Mouse (Mus musculus) forebrain, embryonic 10.5 days (tissue): ENCODE measurements around the gene Gm29289. TPM values are rescaled to one million over a fixed set of nuclear protein-coding genes. Genes with fewer than 3 reads are reported as not detected.
"Not testable (repeated sequence)": the region's sequence is repeated elsewhere in the genome, so short reads cannot be mapped to it uniquely, and the experiment has no call there.

Source experiments
- DNase-seq: peaks from one replicate; pipeline ENCODE4 v3.0.0-alpha.2; 2017; ENCODE audit warnings: low spot score; ENCODE audit errors: extremely low spot score
- H3K27ac ChIP-seq: fragments of 300-500 bp; sonication (generic); 2 replicates; pipeline ENCODE4 v1.5.1; 2016; ENCODE audit warnings: mild to moderate bottlenecking
- H3K27me3 ChIP-seq: fragments of 300-500 bp; sonication (generic); 2 replicates; pipeline ENCODE4 v1.6.1; 2016; ENCODE audit warnings: mild to moderate bottlenecking; ENCODE audit not compliant: poor library complexity, severe bottlenecking
- H3K36me3 ChIP-seq: fragments of 300-500 bp; sonication (generic); replicated peaks from 2 replicates; pipeline ENCODE4 v1.6.1; 2016; ENCODE audit warnings: mild to moderate bottlenecking, moderate library complexity
- H3K4me1 ChIP-seq: fragments of 300-500 bp; sonication (generic); 2 replicates; pipeline ENCODE4 v1.6.1; 2016
- H3K4me3 ChIP-seq: fragments of 300-500 bp; sonication (generic); 2 replicates; pipeline ENCODE4 v1.5.1; 2016; ENCODE audit warnings: mild to moderate bottlenecking, moderate library complexity
- H3K9me3 ChIP-seq: fragments of 300-500 bp; sonication (generic); 2 replicates; pipeline ENCODE4 v1.6.1; 2016; ENCODE audit warnings: mild to moderate bottlenecking, moderate library complexity
- WGBS: fragments of 180-500 bp; shearing (Covaris S2); methylation state at CpG from one replicate; pipeline ENCODE4 v1.1.7; 2016; 5-methylcytosine and 5-hydroxymethylcytosine counted together
- polyA plus RNA-seq: library from polyadenylated mRNA; unstranded; fragments of >200 nt; fragmentation: Nextera tagmentation; extraction: Ambion mirVana; gene quantifications from 2 replicates; pipeline ENCODE4 v1.2.1, GENCODE M21; 2016

Gm29289 gene
- not detected in 2 replicates for polyA plus RNA-seq

DNA sequence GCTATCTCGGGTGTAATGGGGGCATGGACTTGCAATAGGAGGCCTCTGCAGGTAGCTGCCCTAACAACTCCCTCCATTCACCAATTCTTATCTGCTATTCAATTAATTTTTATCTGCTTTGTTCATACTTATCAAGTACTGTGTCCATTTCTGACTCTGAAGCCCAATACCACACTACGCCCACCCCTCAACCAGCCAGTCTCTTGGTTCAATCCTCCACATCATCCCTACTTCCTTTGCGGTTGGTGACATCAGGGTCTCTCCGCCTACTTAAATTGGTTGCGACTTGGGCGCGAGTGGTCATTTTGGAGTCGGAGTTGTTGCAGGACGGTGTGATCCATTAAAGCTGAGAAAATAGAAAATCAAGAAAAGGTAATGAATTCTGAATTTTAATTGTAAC is at the start of gene Gm29289:
TSS of gene Gm29289 (plus strand) at position 301 of the 400 bp plus-strand sequence.
- not testable (repeated sequence) for H3K27ac ChIP-seq, H3K9me3 ChIP-seq, H3K27me3 ChIP-seq, H3K4me3 ChIP-seq, H3K36me3 ChIP-seq, DNase-seq, H3K4me1 ChIP-seq
- whole genome bisulfite sequencing: no CpG with 5 or more reads among the region's 9 CpGs

DNA sequence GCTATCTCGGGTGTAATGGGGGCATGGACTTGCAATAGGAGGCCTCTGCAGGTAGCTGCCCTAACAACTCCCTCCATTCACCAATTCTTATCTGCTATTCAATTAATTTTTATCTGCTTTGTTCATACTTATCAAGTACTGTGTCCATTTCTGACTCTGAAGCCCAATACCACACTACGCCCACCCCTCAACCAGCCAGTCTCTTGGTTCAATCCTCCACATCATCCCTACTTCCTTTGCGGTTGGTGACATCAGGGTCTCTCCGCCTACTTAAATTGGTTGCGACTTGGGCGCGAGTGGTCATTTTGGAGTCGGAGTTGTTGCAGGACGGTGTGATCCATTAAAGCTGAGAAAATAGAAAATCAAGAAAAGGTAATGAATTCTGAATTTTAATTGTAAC is 31.7 kb upstream of the Gm29289 start, which contains the start of gene Gm10352:
TSS of gene Gm10352 (plus strand) at position 301 of the 400 bp plus-strand sequence.
- DNase-seq, H3K4me3 ChIP-seq, H3K36me3 ChIP-seq, H3K4me1 ChIP-seq, H3K27ac ChIP-seq, H3K9me3 ChIP-seq, H3K27me3 ChIP-seq: not testable (repeated sequence)
- WGBS: no CpG with 5 or more reads among the region's 9 CpGs

Other genes starting within 250 kb of the Gm29289 start
- not detected in 2 replicates for gene H2al2b, start 211.9 kb upstream of the Gm29289 start, polyA plus RNA-seq
- 0.11 TPM in 1 of 2 replicates, not detected in the other for gene Gm4064, start 136.4 kb upstream of the Gm29289 start, polyA plus RNA-seq
- not detected in 2 replicates for gene Rbmy, start 101.9 kb upstream of the Gm29289 start, polyA plus RNA-seq
- not detected in 2 replicates for gene Gm10256, start 101.9 kb upstream of the Gm29289 start, polyA plus RNA-seq
- gene Gm10352, start 31.6 kb upstream of the Gm29289 start, polyA plus RNA-seq: 0.17 TPM in 1 of 2 replicates, not detected in the other